Mouse (Mus musculus): ENCODE results near the gene Trp53. TPM values are rescaled to one million over a fixed set of nuclear protein-coding genes. Genes with fewer than 3 reads are reported as not detected.
A peak's percentile ranks its signal among the peaks of the same experiment; 100 is the strongest.
"Not testable (repeated sequence)": the region's sequence is repeated elsewhere in the genome, so short reads cannot be mapped to it uniquely, and the experiment has no call there.

Gene Trp53
- total RNA-seq (2014; fragmentation: Nextera tagmentation) (215 and 226 TPM in 2 replicates), total RNA-seq (2017) (56.8 and 58.0 TPM in 2 replicates)

DNA sequence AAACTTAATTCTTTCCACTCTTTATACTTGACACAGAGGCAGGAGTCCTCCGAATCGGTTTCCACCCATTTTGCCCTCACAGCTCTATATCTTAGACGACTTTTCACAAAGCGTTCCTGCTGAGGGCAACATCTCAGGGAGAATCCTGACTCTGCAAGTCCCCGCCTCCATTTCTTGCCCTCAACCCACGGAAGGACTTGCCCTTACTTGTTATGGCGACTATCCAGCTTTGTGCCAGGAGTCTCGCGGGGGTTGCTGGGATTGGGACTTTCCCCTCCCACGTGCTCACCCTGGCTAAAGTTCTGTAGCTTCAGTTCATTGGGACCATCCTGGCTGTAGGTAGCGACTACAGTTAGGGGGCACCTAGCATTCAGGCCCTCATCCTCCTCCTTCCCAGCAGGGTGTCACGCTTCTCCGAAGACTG, at the start of gene Trp53, which contains the start of gene Wrap53:
Gene Trp53 (plus strand): TSS at position 269 of the 424 bp plus-strand sequence.
Gene Wrap53 (minus strand): TSS at position 165 of the 424 bp plus-strand sequence.
- ATAC-seq (replicated peaks; ENCODE audit: poor library complexity, severe bottlenecking), result peak; percentile 70

DNA sequence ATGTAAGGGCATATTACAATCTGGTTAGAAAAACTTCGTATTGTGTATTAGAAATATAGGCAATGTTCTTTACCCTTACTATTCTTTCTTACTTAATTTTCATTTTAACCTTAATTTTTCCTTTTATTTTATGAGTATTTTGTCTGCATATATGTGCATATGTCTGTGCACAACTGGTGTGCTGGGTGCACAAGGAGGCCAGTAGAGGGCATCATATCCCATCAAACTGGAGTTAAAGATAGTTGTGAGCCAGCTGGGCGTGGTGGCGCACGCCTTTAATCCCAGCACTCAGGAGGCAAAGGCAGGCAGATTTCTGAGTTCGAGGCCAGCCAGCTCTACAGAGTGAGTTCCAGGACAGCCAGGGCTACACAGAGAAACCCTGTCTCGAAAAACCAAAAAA, 49.4 kb upstream of the Trp53 start:
- not testable (repeated sequence) for ATAC-seq (replicated peaks; ENCODE audit: poor library complexity, severe bottlenecking)

DNA sequence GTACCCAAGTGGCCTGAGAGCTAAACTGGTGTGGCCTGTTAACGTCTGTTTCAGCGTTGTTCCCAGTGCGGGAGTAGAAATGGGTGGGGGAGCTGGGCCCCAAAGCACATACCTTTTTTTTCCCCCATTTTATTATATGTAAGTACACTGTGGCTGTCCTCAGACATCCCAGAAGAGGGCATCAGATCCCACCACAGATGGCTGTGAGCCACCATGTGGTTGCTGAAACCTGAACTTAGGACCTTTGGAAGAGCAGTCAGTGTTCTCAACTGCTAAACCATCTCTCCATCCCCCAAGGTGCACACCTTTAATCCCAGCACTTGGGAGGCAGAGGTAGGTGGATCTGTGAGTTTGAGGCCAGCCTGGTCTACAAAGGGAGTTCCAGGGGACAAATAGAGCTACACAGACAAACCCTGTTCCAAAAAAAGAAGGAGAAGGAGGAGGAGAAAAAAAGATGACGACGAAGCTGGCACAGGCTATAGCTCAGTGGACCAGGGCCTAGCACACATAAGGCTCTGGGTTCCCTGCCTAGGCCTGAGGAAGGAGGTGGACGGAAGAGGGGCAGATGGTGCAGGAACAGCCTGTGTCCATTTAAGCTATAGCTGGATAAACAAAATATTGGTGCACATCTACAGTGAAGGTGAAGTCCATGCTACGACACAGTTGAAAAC, 47.5 kb upstream of the Trp53 start:
- ATAC-seq (replicated peaks; ENCODE audit: poor library complexity, severe bottlenecking), result no peak

DNA sequence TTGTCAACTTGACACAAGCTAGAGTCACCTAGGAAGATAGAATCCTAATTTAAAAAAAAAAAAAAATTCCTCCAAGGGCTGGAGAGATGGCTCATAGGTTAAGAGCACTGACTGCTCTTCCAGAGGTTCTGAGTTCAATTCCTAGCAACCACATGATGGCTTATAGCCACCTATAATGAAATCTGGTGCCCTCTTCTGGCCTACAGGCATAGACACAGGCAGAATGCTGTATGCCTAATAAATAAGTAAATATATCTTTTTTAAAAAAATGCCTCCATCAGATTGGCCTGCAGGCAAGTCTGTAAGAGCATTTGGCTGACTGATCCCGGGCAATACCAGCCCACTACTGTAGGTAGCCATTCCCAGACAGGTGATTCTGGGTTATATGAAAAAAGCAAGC, 45.2 kb upstream of the Trp53 start:
- ATAC-seq (replicated peaks; ENCODE audit: poor library complexity, severe bottlenecking), result no peak

DNA sequence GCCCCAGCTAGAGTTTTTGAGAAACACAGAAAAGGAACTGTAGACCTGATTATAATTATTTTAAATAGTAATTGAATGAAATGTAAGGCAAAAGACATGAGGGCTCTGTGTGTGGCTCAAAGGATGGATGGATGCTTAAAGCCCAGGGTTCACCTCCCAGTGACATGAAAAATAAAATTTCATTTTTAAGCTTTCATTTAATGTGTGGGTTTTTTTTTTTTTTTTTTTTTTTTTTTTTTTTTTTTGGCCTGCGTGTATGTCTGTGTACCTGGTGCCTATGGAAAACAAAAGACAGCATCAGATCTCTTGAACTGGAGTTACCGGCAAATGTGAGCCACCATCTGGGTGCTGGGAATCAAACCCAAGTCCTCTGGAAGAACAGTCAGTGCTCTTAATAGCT, 39.5 kb upstream of the Trp53 start:
- ATAC-seq (replicated peaks; ENCODE audit: poor library complexity, severe bottlenecking), result no peak

DNA sequence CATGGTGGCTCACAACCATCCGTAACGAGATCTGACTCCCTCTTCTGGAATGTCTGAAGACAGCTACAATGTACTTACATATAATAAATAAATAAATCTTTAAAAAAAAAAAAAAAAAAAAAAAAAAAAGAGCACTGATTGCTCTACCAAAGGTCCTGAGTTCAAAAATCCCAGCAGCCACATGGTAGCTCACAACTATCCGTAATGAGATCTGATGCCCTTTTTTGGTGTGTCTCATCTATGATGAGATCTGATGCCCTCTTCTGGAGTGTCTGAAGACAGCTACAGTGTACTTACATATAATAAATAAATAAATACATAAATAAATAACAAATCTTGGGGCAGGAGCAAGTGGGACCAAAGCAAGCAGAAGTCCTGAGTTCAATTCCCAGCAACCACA, 38.4 kb upstream of the Trp53 start:
- not testable (repeated sequence) for ATAC-seq (replicated peaks; ENCODE audit: poor library complexity, severe bottlenecking)

DNA sequence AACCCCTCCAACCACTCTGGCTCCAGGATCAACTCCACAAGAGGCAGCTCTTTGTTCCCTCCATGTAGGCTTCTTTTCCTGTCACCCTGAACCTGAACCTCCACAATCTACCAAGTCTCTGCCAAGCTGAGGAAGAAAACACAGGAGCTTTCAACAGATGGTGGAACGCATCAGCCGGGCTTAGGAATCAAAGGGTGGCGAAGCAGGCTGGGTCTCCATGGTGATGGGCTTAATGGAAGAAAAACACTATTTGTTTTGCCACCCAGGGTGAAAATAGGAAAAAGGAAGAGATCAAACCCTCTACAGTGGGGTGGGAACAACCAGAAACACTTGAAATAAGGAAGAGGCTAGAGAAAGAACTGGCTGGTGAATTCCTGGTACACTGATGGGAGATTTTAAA, 36.6 kb upstream of the Trp53 start:
- ATAC-seq (replicated peaks; ENCODE audit: poor library complexity, severe bottlenecking), result no peak

DNA sequence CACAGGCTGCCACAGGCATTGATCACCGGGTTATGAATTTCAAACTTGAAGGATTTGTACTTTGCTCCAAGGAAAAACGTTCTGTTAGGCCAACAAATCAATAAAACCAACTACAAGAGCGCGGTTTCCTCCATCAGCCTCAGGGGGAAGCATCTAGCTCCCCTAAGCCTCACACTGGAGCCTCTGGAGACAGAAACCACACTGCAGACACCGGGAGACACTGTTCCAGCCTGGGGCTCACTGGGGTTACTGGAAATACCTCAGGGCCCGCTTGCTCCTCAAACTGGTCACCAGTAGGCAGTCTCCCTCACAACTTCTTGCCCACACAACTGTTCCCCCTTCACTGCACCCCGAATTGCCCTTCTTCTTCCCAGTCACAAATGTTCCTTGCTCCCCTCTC, 34.2 kb upstream of the Trp53 start:
- ATAC-seq (replicated peaks; ENCODE audit: poor library complexity, severe bottlenecking), result peak; percentile 24; the same call in 1 of the 2 replicates

DNA sequence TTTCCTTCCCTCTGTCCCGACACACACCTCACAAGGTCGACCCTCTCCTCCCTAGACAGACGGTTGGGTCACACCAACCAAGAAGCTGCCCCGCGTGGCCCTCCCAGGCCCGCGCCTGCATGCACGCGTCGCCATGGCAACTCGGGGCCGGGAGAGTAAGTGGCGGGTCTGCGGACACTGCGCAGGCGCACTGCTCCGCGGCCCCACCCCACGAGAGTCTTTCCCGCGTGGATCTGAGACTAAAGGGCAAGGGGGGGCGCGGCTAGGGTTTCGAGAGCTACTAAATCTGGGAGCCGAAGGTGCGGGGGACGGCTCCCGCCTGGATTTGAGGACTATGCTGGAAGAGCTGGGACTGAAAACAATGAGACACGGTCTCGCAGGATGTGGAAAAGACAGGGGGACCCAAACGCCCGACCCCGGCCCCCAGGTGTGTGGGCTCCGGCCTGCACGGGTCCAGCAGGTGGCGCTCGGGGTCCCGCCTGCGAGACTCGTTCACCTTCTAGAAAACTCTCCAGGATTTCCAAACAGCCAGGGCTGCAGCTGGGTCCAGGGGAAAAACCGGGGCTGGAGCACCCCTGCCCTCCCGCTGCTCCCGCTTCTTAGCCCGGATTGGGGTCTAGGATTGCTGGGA, 33.6 kb upstream of the Trp53 start:
- ATAC-seq (replicated peaks; ENCODE audit: poor library complexity, severe bottlenecking), result peak; percentile 66

DNA sequence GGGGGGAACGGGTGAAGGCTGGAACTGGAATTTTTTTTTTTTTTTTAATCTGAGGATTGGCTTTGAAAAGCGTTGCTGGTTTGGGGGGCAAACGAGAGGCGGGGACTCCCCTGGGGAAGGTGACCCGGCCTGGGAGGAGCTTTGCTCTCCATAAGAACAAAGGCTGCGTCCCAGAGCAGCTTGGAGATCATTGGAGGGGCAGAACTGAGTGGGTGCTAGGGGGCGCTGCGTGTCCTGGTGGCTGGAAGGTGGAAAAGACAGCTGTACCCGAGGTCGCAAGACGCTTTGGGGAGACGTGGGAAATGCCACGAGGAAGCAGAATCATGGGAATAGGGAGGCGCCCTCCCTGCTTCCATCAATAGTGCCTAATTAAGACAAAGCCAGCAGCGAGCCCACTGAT, 33.1 kb upstream of the Trp53 start:
- ATAC-seq (replicated peaks; ENCODE audit: poor library complexity, severe bottlenecking), result no peak

DNA sequence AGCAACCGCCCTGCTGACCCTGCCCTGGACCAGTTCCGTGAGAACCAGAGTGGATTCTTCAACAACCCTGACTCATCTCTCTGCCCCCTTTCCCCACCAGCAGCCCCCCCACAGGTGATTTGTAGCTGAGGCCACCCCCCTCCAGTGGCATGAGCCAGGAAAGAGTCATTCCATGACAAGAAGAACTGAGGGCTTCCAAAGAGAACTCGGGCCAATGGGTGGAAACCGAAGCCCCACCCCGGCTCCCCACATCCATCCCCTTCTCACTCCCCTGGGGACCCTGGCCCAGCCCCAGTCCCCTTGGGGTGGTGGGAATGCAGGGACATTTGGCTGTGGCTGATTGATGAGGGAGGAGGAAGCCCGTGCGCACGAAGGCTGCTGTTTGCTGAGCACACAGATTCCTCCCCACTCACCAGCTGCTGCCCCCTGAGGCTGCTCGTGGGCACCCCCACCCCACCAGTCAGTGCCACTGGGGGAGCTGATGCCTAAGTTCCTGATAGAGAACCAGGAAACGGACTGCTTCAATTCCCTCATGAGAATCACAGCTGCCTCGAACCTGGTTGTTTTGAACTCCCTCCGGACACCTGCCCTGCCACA, 31.0 kb upstream of the Trp53 start, which contains the start of gene Dnah2:
Gene Dnah2 (minus strand): TSS at position 51 of the 597 bp plus-strand sequence.
- no peak for ATAC-seq (replicated peaks; ENCODE audit: poor library complexity, severe bottlenecking)

DNA sequence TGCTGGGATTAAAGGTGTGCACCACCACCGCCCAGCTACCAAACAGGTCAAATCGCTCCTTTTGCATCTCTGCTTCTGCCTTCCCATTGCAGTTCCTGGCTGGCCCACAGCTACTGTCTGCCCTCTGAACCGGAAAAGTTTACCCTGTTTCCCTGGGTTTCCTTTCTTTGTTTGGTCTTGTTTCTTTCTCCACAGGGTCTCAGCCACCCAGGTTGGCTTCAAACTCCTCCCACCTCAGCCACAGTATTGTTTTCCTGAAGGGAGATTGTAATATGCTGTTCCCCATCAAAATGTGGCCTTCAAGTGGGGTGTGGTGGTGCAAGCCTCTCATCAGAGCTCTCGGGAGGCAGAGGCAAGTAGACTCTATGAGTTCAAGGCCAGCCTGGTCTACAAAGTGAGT, 28.8 kb upstream of the Trp53 start:
- ATAC-seq (replicated peaks; ENCODE audit: poor library complexity, severe bottlenecking), result no peak

DNA sequence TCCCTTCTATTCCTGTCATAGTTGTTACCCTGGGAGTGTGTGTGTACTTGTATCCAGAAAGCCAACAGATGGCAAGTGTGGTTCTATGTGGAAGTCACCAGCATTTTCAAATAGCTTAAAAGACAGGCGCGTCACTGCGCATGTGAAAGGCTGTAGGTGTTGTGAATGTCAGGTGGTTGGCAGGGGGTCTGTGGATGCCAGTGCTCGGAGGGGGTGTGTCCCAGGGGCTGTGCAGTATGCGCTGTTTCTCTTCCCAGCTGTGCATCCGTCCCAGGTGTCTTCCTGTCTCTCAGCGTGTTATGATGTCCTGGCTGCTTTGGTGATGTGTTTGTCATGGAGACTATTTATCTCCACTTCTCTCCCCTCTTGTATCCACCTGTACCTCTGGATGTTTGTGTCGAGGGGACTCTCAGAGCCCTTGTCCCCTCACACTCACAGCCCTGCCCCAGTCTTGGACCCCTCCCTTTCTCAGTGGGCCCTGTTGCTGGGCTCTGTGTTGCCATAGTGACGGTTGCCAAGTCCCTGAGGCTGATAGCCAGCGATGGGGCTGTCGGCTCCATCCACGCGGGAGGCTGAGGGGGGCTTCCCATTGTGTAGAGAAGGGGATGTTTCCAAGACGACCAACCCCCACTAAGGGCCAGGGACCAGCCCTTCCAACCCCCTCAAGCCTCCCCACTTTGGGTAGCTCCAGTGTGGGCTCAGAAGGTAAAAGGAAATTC, 27.4 kb upstream of the Trp53 start:
- no peak for ATAC-seq (replicated peaks; ENCODE audit: poor library complexity, severe bottlenecking)

DNA sequence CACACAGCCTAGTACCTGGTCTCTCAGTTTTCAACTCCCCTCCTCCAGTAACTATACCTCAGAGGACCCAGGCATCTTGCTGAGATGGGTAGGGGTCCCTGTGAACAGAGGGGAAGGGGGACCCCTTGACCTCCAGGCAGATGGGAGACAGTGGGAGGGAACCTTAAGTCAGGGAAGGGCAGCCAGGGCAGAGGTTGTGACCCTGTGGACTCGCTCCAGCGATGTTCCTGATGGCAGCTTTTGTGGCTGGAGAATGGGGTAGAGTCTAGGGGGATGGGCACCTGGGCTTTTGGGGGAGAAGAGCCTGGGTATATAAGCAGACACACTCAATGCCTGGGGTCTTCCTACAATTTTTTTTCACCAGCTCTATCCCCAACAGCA, 26.8 kb upstream of the Trp53 start:
- ATAC-seq (replicated peaks; ENCODE audit: poor library complexity, severe bottlenecking), result no peak

DNA sequence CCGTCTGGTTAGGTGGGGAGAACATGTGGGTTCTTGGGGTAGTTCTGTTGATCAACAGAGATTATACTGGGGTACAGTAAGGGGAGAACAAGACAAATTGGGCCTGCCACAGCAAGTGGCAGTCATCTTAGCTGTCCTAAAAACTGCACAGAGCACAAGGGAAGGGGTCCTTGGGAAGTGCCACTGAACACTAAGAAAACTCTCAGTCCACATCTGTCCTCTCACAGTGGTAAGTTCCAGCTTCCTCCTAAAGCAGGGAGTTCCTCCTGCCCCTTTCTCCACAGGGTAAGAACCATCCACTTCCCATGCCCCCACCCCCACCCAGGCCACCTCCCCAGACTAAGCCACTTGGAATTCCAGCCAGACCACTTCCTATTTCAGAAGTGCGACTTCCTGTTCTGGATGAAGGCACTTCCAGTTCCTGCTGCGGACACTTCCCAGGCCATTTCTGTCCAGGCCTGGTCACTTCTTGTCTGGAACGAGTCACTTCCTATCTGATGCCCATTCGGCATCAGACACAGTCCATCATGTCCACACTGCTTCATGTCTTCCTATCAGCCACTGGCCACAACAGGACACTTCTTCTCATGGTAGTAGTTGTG, 25.5 kb upstream of the Trp53 start:
- peak; percentile 36 for ATAC-seq (replicated peaks; ENCODE audit: poor library complexity, severe bottlenecking)

DNA sequence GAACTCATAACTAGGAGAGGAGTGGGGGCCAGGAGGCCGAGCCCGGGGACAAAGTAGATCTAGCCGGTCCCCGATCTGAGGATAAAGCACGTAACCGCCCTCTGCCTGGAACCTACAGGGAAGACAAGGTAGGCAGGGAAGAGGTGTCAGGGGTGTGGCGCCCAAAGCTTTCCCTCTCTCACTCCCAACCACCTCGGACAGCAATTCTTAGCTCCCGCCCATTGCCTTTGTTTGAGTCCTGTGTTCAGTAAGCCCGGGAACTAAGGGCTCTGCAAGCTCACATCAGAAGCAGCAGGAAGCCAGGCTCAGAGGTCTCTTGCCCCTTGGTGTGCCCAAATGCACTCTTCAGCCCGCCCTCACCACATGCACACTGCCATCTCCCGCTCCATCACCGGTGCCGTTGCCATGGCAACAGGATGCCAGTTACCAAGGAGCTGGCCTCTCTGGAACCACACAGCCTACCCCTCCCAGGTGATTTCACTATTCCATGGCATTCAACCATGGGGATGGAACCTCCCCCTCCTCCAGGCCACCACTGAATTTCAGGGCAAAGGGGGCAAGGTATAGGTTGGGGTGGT, 22.7 kb upstream of the Trp53 start:
- no peak for ATAC-seq (replicated peaks; ENCODE audit: poor library complexity, severe bottlenecking)

DNA sequence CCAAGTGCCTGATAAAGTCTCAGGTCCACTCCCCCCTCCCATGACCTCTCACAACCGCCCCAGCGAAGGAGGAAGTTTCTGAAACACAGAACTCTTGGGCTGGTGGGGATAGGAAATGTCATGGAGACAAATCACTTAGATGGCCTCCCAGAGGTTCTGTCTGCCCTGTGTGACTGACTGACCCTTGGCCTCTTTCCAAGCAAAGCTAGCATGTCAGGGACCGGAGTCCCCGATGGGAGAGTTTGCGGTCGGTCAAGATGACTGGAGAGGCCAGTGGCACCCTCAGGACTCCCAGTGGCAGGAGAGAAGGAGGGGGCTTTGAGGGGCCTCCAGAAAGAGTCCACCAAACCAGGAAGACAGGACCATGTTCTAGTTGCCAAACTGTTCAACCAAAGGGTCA, 21.4 kb upstream of the Trp53 start:
- no peak for ATAC-seq (replicated peaks; ENCODE audit: poor library complexity, severe bottlenecking)

DNA sequence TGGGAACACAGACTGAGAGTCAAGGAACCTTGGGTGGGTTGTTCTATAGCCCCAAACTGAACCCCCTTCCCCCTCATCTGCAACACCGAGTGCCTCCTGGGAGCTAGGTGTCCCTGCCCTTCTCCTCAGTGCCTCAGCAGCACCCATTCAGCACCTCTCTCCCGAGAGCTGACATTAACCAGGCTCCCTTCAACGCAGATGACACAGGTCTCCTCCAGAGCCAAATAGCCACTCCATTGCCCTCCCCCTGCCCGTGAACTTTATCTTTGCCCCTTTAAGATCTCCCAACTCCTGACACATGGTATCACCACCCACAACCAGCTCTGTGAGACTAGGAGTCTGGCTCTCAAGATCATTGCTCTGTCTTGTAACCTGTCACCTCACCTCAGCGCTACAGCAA, 21.0 kb upstream of the Trp53 start:
- no peak for ATAC-seq (replicated peaks; ENCODE audit: poor library complexity, severe bottlenecking)

DNA sequence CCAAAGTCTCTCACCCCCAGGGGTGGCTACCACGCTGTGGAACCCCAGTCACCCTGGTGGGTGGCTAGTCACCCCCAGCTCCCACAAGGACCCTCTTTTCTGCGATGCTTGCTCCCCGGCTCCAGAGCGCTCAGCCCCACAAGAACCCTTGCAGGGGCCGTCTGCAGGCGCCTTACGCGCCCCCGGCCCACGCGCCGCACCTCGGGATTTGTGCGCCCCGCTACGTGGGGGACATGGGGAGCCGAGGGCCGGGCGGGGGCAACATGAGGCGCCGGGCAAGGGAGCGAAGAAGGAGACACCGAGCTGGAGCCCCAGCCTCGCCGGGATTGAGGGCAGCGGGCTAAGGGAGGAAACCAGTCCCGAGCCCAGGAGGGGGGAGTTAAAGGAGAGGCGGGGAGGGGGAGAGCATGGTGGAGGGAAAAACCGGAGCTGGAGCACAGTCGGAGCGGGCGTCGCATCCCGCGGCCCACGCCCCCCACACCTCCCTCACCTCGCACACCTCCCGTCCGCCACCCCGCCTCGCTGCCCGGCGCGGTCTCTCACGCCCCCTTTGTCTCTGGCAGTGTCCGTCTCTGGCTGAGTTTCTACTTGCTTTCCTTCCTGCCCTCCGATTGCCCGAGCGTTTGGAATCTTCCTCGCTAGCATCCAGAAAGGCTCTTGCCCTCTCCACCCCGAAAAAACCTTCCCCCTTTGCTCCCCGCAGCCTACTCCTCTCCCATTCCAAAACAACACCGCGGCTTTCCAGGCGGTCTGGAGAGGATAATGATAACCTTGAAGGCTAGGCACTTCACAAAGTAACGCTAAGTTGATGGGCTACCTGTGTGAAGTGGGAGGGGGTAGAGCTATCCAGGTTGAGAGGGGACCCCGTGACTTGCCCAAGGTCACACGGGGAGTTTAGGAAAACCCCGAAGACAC, 20.1 kb upstream of the Trp53 start, which contains the start of gene Efnb3:
Gene Efnb3 (minus strand): TSS at position 355 of the 915 bp plus-strand sequence.
- ATAC-seq (replicated peaks; ENCODE audit: poor library complexity, severe bottlenecking), result no peak
